Mouse (Mus musculus) midbrain, embryonic 11.5 days (tissue): ENCODE results near the gene Bmp5. TPM values are rescaled to one million over a fixed set of nuclear protein-coding genes. Genes with fewer than 3 reads are reported as not detected.

Experiments used
- ATAC-seq: fragments of 200-750 bp; cut with Nextera tagmentation; 2 replicates; pipeline ENCODE4 v1.8.0; 2017; ENCODE audit warnings: moderate TSS enrichment, moderate library complexity; ENCODE audit not compliant: low FRiP score
- DNase-seq: peaks from one replicate; pipeline ENCODE4 v3.0.0; 2015; ENCODE audit warnings: low spot score; ENCODE audit errors: missing footprints
- H3K27ac ChIP-seq: fragments of 300-500 bp; sonication (generic); 2 replicates; pipeline ENCODE4 v1.5.1; 2014; ENCODE audit warnings: low read depth, low read length
- H3K27me3 ChIP-seq: fragments of 300-500 bp; sonication (generic); 2 replicates; pipeline ENCODE4 v1.6.1; 2014; ENCODE audit warnings: mild to moderate bottlenecking, low read length, moderate library complexity, mixed read lengths; ENCODE audit not compliant: control insufficient read depth, insufficient read depth
- H3K36me3 ChIP-seq: fragments of 300-500 bp; sonication (generic); 2 replicates; pipeline ENCODE4 v1.6.1; 2014; ENCODE audit warnings: mild to moderate bottlenecking, low read length, moderate library complexity, mixed read lengths; ENCODE audit not compliant: control insufficient read depth, insufficient read depth
- H3K4me1 ChIP-seq: fragments of 300-500 bp; sonication (generic); 2 replicates; pipeline ENCODE4 v1.6.1; 2014; ENCODE audit warnings: low read length; ENCODE audit not compliant: control insufficient read depth, insufficient read depth
- H3K4me2 ChIP-seq: fragments of 300-500 bp; sonication (generic); 2 replicates; pipeline ENCODE4 v1.6.1; 2014; ENCODE audit warnings: mild to moderate bottlenecking, moderate library complexity
- H3K4me3 ChIP-seq: fragments of 300-500 bp; sonication (generic); 2 replicates; pipeline ENCODE4 v1.5.1; 2014; ENCODE audit warnings: low read depth, low read length
- H3K9ac ChIP-seq: fragments of 300-500 bp; sonication (generic); 2 replicates; pipeline ENCODE4 v1.6.1; 2014; ENCODE audit warnings: low read length
- H3K9me3 ChIP-seq: fragments of 300-500 bp; sonication (generic); 2 replicates; pipeline ENCODE4 v1.6.1; 2016; ENCODE audit warnings: low read length; ENCODE audit not compliant: control insufficient read depth
- WGBS: fragments of 180-500 bp; shearing (Covaris S2); extraction: QIAGEN DNeasy Blood & Tissue Kit; methylation state at CpG from one replicate; pipeline ENCODE4 v1.1.7; 2014; 5-methylcytosine and 5-hydroxymethylcytosine counted together
- polyA plus RNA-seq: library from polyadenylated mRNA; unstranded; fragments of >200 nt; fragmentation: Nextera tagmentation; extraction: Ambion mirVana; gene quantifications from 2 replicates; pipeline ENCODE4 v1.2.1, GENCODE M21; 2014

The Bmp5 gene
- 3.4 and 4.0 TPM in 2 replicates for polyA plus RNA-seq

- H3K9me3 ChIP-seq: no peaks in the 10 kb centered on the region
- peak within 1 kb of the TSS; percentile 13; the same call in 1 of the 2 replicates for H3K4me2 ChIP-seq
- peaks cover 6% of the 10 kb centered on the region; the same call in 1 of the 2 replicates for H3K4me1 ChIP-seq
- DNase-seq: peak; percentile 87
- no peak within 1 kb of the TSS for H3K4me3 ChIP-seq
- no peak within 1 kb of the TSS; the same call in 1 of the 2 replicates for H3K27ac ChIP-seq
- H3K27me3 ChIP-seq: no peaks in the 10 kb centered on the region
- H3K36me3 ChIP-seq: no peaks in the 10 kb centered on the region
- H3K9ac ChIP-seq: no peak within 1 kb of the TSS
- no peak for ATAC-seq
- WGBS: 16% methylated on average over 7 of the region's 7 CpGs
Observed at GRCm38 (mm10) chr9:75775129-75775845, at the start of gene Bmp5. TSS of gene Bmp5 (plus strand) at chr9:75775364.

DNA sequence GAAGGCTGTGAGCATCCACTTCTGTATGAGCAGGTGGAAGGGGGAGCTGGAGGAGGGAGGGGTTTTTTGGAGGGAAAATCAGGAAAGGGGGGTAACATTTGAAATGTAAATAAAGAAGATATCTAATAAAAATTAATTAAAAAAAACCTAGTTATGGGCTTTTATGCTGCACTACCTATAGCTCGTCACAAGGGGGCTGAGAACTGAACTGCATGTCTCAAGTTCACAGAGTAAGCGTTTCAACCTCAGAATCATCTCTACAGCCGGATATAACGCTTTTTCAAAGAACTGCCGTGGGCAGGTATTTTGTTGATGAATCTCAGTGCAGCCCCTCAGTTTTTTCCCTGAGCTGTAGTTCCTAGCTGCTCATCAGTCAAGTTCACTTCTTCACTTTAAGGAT, 15.1 kb upstream of the Bmp5 start:
- no peak for ATAC-seq
- H3K4me1 ChIP-seq: no peaks in the 10 kb centered on the region
- no peak overlapping the region for H3K27ac ChIP-seq
- no peaks in the 10 kb centered on the region for H3K36me3 ChIP-seq
- no peaks in the 10 kb centered on the region for H3K27me3 ChIP-seq
- DNase-seq: peak; percentile 89
- H3K9ac ChIP-seq: no peak overlapping the region
- no peak overlapping the region for H3K4me3 ChIP-seq
- no peaks in the 10 kb centered on the region for H3K9me3 ChIP-seq
- no peak overlapping the region for H3K4me2 ChIP-seq
- WGBS: 40% methylated on average over 5 of the region's 5 CpGs

- ATAC-seq (no peak), DNase-seq (no peak)
- Histone ChIP-seq H3K9ac (no peak overlapping the region), H3K9me3 (no peaks in the 10 kb centered on the region), H3K4me3 (no peak overlapping the region), H3K4me1 (no peaks in the 10 kb centered on the region), H3K27ac (no peak overlapping the region), H3K27me3 (no peaks in the 10 kb centered on the region), H3K4me2 (no peak overlapping the region), H3K36me3 (no peaks in the 10 kb centered on the region)
- WGBS: 90% methylated on average over 2 of the region's 2 CpGs
Observed at GRCm38 (mm10) chr9:75761567-75761966, 13.6 kb upstream of the Bmp5 start.

DNA sequence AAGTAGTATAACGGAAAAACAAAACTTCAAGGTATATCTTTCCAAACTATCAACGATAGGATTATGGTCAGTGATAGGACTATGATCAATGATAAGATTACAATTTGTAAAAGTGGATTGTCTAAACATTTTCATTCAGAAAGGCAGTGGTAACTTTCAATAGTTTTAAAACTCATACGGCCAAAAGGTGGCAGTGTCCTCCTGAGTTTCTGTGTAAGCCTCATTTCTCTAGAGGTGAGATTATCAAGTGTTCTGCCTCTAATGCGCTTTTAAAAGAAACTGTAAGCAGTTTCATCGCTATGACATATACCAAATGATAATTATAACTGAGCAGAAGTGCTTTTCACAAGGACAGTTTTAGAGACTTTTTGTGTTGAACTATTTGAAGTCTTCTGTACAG, 12.7 kb upstream of the Bmp5 start:
- Histone ChIP-seq H3K36me3 (no peaks in the 10 kb centered on the region), H3K27ac (no peak overlapping the region), H3K4me1 (no peaks in the 10 kb centered on the region), H3K9me3 (no peaks in the 10 kb centered on the region), H3K4me3 (no peak overlapping the region), H3K4me2 (no peak overlapping the region), H3K27me3 (no peaks in the 10 kb centered on the region), H3K9ac (no peak overlapping the region)
- 40% methylated on average over 5 of the region's 5 CpGs for WGBS
- ATAC-seq (no peak), DNase-seq (no peak)

- H3K9ac ChIP-seq: no peak overlapping the region
Observed at GRCm38 (mm10) chr9:75764792-75765191, 10.4 kb upstream of the Bmp5 start.

DNA sequence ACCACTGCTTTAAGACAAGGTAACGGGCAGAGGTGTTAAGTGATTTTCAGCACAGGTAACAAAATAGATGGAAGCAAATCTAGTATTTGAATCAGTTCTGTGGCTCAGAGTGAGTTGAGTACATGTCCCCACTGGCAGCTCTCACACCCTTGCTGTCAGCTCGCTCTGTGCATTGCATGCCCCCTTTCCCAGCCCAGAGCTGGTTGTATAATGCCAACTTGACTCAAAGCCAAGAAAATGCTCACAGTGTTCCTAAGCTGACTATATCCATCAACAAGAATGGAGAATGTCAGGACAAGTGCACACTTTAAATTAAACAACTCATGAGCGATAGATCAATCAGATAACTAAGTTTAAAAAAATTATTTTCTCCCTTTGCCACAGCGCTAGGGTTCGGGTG, 8.6 kb upstream of the Bmp5 start:
- ATAC-seq: no peak
- no peaks in the 10 kb centered on the region for H3K27me3 ChIP-seq
- WGBS: 91% methylated on average over 5 of the region's 5 CpGs

More at GRCm38 (mm10) chr9:75764792-75765191, 10.4 kb upstream of the Bmp5 start:
- DNase-seq (no peak), ATAC-seq (no peak)
- no peaks in the 10 kb centered on the region for H3K36me3 ChIP-seq
- no peak overlapping the region for H3K4me2 ChIP-seq
- no peaks in the 10 kb centered on the region for H3K27me3 ChIP-seq
- no peak overlapping the region for H3K4me3 ChIP-seq
- 87% methylated on average over 7 of the region's 7 CpGs for WGBS
- no peaks in the 10 kb centered on the region for H3K4me1 ChIP-seq
- no peak overlapping the region for H3K27ac ChIP-seq
- H3K9me3 ChIP-seq: no peaks in the 10 kb centered on the region

GRCm38 (mm10) chr9:75769042-75769441, 6.1 kb upstream of the Bmp5 start:
- peak; percentile 23 for DNase-seq
- no peaks in the 10 kb centered on the region for H3K4me1 ChIP-seq
- H3K27ac ChIP-seq: no peak overlapping the region
- no peak for ATAC-seq
- no peaks in the 10 kb centered on the region for H3K36me3 ChIP-seq
- no peak overlapping the region for H3K4me2 ChIP-seq
- 69% methylated on average over 3 of the region's 3 CpGs for WGBS
- H3K9me3 ChIP-seq: no peaks in the 10 kb centered on the region
- no peak overlapping the region for H3K9ac ChIP-seq
- H3K27me3 ChIP-seq: no peaks in the 10 kb centered on the region
- H3K4me3 ChIP-seq: no peak overlapping the region

More for the DNA sequence above, 8.6 kb upstream of the Bmp5 start:
- Histone ChIP-seq H3K4me3 (no peak overlapping the region), H3K9ac (no peak overlapping the region), H3K4me2 (no peak overlapping the region), H3K36me3 (no peaks in the 10 kb centered on the region), H3K27ac (no peak overlapping the region), H3K9me3 (no peaks in the 10 kb centered on the region), H3K4me1 (no peaks in the 10 kb centered on the region)
- DNase-seq: no peak

GRCm38 (mm10) chr9:75776153-75776552, 989 bp downstream of the Bmp5 start:
- ATAC-seq (no peak), DNase-seq (peak; percentile 77)
- WGBS: 26% methylated on average over 7 of the region's 7 CpGs
- Histone ChIP-seq H3K9me3 (no peaks in the 10 kb centered on the region), H3K9ac (no peak overlapping the region), H3K4me2 (no peak overlapping the region), H3K27ac (no peak overlapping the region), H3K4me1 (peaks cover 6% of the 10 kb centered on the region; the same call in 1 of the 2 replicates), H3K36me3 (no peaks in the 10 kb centered on the region), H3K4me3 (no peak overlapping the region), H3K27me3 (no peaks in the 10 kb centered on the region)

- peak; percentile 90 for DNase-seq
- no peaks in the 10 kb centered on the region for H3K36me3 ChIP-seq
- no peaks in the 10 kb centered on the region for H3K9me3 ChIP-seq
- no peak overlapping the region for H3K4me3 ChIP-seq
- no peak overlapping the region for H3K4me2 ChIP-seq
- no peak for ATAC-seq
- H3K9ac ChIP-seq: no peak overlapping the region
- no peaks in the 10 kb centered on the region for H3K27me3 ChIP-seq
- no peak overlapping the region for H3K27ac ChIP-seq
- 70% methylated on average over 9 of the region's 9 CpGs for WGBS
- H3K4me1 ChIP-seq: peaks cover 6% of the 10 kb centered on the region; the same call in 1 of the 2 replicates
Observed at GRCm38 (mm10) chr9:75778762-75779346, 3.7 kb downstream of the Bmp5 start.
